In the genomic region with DNA sequence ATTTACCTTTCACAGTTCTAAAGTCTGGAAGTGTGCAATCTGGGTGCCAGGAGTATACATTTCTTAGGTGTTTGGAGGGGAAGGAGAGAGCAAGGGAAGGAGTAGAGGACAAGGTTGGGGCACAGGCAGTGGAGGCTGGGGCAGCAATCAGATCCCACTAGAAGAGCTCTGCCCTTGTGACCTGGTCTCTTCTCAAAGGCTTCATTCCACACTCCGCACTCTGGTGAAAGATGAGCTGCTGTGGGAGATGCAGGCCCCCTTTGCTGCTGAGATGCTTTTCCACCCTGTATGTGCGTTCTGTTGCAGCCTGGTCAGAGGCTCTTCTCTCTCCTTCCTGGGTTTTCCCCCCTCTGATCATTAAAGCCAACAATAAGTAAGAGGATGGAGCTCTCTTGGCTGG, we compare ENCODE assay signal across 17 mouse cellular contexts.
"Had no signal": no experiment of that assay in that cellular context is flagged by ENCODE, and none has a peak within 500 bp of the region (broad histone marks: within the 10 kb centered on the region; RNA-seq: fewer than 3 reads in every experiment).

No protein-coding gene starts in this region.

- H3K9me3 ChIP-seq: hindbrain, embryonic 15.5 days; limb, embryonic 13.5 days; neural tube, embryonic 15.5 days had no signal

- H3K27me3 ChIP-seq: hindbrain, embryonic 15.5 days; limb, embryonic 13.5 days; neural tube, embryonic 15.5 days had no signal

- H3K4me3 ChIP-seq: hindbrain, embryonic 15.5 days; layer of hippocampus, adult 2 months; limb, embryonic 13.5 days; midbrain, embryonic 10.5 days; myocyte; neural tube, embryonic 15.5 days had no signal

- H3K4me1 ChIP-seq: hindbrain, embryonic 15.5 days; midbrain, embryonic 10.5 days; neural tube, embryonic 15.5 days had no signal

- H3K27ac ChIP-seq: hindbrain, embryonic 15.5 days; layer of hippocampus, adult 2 months; limb, embryonic 13.5 days; midbrain, embryonic 10.5 days; neural tube, embryonic 15.5 days had no signal

- H3K36me3 ChIP-seq: hindbrain, embryonic 15.5 days had no signal

- H3K4me2 ChIP-seq: hindbrain, embryonic 15.5 days; limb, embryonic 13.5 days; neural tube, embryonic 15.5 days had no signal

- ATAC-seq: lung, postnatal 0 days had no signal

- H3K9ac ChIP-seq: hindbrain, embryonic 15.5 days; limb, embryonic 13.5 days; neural tube, embryonic 15.5 days had no signal

- DNase-seq: kidney, adult 9 months; kidney, postnatal 4 days; left cerebral cortex, postnatal 4 days; lung, adult 18-20 months; lung, postnatal 4 days; midbrain, embryonic 14.5 days; right cerebral cortex, adult 18-20 months; spleen, adult 18-20 months; thymus, adult 18-20 months; thymus, postnatal 14 days had no signal
